Mouse (Mus musculus) skeletal muscle tissue, postnatal 0 days (tissue): ENCODE measurements around the gene Kantr. TPM values are rescaled to one million over a fixed set of nuclear protein-coding genes. Genes with fewer than 3 reads are reported as not detected.

Experiments
- polyA plus RNA-seq: library from polyadenylated mRNA; unstranded; fragments of >200 nt; fragmentation: Nextera tagmentation; extraction: Ambion mirVana; gene quantifications from 2 replicates; pipeline ENCODE4 v1.2.1, GENCODE M21; 2015

Kantr gene
- polyA plus RNA-seq = 3.4 and 3.5 TPM in 2 replicates

DNA sequence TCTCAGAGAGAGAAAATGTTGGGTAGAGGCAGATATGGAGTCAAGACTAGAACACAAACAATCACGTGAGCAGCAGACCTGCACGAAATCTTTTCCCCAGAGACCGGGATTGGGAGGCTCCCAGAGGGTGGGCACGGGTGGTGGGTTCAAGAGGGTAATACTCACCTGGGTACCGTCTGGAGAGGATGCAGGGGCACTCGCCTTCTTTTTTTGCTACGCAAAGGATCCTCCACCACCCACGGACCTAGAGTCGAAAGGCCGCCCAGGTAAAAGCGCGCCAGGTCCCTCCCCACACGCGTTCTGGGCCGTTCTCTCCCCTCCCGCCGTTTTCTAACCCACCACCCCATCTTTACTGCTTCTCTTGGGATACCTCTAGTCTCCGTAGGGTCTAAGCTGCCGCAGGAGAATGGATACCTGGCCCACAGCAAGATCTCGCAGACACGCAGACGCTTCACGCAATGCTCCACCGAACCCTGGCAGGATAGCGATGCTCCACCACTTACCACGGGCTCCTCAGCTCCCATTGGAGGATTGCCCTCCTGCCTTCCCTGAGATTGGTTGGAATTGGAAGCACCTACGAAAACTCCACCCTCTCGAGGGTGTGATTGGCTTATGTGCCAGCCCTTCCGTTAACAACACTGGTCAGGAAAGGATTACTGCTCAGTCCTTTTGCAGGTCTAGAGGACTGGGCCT is at the start of gene Kantr:
Gene Kantr (minus strand): TSS at position 500 of the 693 bp plus-strand sequence.

DNA sequence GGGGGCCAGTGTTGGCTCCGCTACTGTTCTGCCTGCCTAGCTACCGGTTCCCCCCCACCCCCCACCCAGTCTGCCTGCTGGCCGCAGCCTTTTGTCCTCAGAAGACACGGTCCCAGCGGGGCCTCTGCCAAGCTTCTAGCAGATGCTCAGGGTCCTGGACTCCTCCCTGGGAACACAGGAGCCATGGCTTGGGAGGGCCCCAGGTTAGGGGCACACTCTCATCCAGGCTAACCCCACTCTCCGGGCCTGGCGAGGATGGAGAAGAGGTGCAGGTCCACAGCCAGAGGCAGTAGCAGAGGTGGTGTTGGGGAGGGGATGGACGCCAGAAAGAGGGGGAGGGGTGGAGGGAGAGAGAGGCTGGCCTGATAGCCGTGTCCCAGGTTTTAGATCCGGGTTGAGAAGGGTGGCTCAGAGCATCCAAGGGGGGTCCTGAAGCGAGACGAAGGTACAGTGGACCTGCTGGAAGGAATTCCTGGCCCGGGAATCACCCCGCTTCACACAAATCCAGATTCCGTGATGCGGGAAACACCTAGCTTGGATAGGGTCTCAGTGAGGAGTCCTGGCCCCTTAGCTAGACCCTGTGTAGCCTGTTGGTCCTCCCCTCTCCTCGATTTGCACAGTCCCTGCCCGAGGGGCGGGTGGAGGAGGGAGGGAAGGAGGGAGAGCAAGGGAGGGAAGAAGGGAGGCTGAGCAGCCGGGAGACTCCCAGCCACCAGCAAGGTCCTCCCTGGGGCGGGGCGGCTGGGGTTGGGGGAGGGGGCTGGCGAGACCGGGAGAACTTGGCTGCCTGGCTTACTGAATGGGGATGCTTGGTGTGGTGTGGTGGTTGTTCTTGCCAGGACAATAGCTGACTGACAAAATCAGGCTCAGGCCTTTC is 41.3 kb upstream of the Kantr start, which contains the start of gene Gpr173:
Gene Gpr173 (minus strand): TSS at position 308 of the 877 bp plus-strand sequence.

GRCm38 (mm10) chrX:152342358-152342901 is 15.1 kb upstream of the Kantr start, which contains the start of gene Tspyl2:
Tspyl2 (minus strand) TSS chrX:152342425.

Other genes with a start within 250 kb of the Kantr start
- 11.1 TPM in 2 replicates for gene Iqsec2, start 183.2 kb downstream of the Kantr start, polyA plus RNA-seq
- 9.4 and 9.6 TPM in 2 replicates for gene Kdm5c, start 94.5 kb downstream of the Kantr start, polyA plus RNA-seq
- gene Tspyl2, start 14.9 kb upstream of the Kantr start, polyA plus RNA-seq = 13.0 and 13.1 TPM in 2 replicates
- 1.1 and 1.6 TPM in 2 replicates for gene Gpr173, start 41.2 kb upstream of the Kantr start, polyA plus RNA-seq
- not detected in 2 replicates for gene Cldn34a, start 235.8 kb upstream of the Kantr start, polyA plus RNA-seq